Mouse (Mus musculus) bone marrow macrophage, adult 2 months (primary cell): ENCODE data around the gene Nup214. TPM values are rescaled to one million over a fixed set of nuclear protein-coding genes. Genes with fewer than 3 reads are reported as not detected.
A peak's percentile ranks its signal among the peaks of the same experiment; 100 is the strongest.
"Not testable (repeated sequence)": the region's sequence is repeated elsewhere in the genome, so short reads cannot be mapped to it uniquely, and the experiment has no call there.

Source experiments
- H3K27ac ChIP-seq: 2 replicates; pipeline ENCODE4 v1.5.1; 2012; ENCODE audit warnings: low read depth, low read length; ENCODE audit not compliant: insufficient read depth
- H3K4me1 ChIP-seq: 2 replicates; pipeline ENCODE4 v1.6.1; 2012; ENCODE audit warnings: low read length; ENCODE audit not compliant: control insufficient read depth, insufficient read depth
- H3K4me3 ChIP-seq: 2 replicates; pipeline ENCODE4 v1.5.1; 2012; ENCODE audit warnings: mild to moderate bottlenecking, low read length, moderate library complexity; ENCODE audit not compliant: insufficient read depth
- CTCF ChIP-seq: IDR thresholded peaks from 2 replicates; pipeline ENCODE4 v1.5.1; 2012; ENCODE audit warnings: low read depth, mild to moderate bottlenecking, low read length, moderate library complexity
- POLR2A ChIP-seq: IDR thresholded peaks from 2 replicates; pipeline ENCODE4 v1.6.1; 2012; ENCODE audit warnings: mild to moderate bottlenecking, low read depth, low read length, borderline replicate concordance
- polyA plus RNA-seq: library from polyadenylated mRNA; stranded (reverse); fragments of >200 nt; gene quantifications from 2 replicates; pipeline ENCODE4 v1.2.4, GENCODE M21; 2012; ENCODE audit not compliant: missing spikeins, insufficient read depth, insufficient read length

Nup214 gene
- polyA plus RNA-seq, 1 experiment: 47.3 TPM

DNA sequence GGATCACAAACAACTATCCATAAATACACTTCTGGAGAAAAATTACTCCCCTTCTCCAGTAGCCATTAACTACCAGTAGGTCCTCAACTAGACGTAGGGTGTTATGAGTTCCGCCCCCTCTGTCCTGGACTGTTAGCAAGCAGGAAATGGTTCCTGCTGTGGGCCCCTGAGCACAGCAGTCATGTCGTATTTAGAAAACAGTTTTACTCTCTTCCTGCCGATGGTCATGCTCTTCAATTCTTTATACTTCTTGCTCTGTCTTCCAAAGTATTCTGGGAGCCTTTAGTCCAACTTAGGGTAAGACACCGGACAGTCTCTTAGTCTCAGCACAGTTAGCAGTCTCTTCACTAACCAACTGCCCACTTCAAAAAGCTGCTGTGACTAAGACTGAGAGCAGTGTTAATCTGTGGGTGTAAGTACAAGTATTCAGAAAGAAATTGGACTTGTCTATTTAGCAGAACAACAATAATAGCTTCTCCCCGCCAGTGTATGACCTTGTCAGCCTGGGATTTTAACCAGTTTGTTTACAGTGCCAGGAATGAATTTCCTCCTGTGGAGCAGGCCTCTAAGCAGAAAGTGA lies 63.1 kb downstream of the Nup214 start:
- TF ChIP-seq POLR2A: no peak
- no peak for TF ChIP-seq CTCF

DNA sequence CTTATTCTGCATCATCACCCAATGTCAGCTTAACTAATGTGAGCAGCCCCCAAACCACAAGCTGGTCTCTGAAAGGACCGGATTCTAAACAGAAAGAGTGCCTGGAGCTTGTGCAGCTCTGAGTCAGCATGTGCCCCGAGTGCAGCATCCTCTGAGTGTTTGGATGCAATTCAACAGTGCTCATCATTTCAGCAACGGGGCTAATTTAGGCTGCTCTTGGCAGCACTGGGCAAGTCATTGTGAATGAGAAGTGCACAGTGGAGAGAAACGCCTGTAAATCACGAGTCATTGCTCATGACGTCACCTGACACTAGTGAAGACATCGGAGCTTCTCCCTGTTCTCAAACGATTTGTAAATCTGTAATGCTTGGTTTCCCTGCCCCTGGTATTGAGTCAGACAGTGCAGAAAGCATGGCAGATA lies 64.4 kb downstream of the Nup214 start:
- TF ChIP-seq POLR2A (no peak), CTCF (no peak)
- Histone ChIP-seq H3K27ac (peak overlapping the region; percentile 72), H3K4me3 (peak overlapping the region; percentile 32; the same call in 1 of the 2 replicates), H3K4me1 (peaks cover 31% of the 10 kb centered on the region)

More for the DNA sequence above, 63.1 kb downstream of the Nup214 start:
- Histone ChIP-seq H3K4me1 (peaks cover 31% of the 10 kb centered on the region), H3K4me3 (no peak overlapping the region), H3K27ac (peak overlapping the region; percentile 72)

DNA sequence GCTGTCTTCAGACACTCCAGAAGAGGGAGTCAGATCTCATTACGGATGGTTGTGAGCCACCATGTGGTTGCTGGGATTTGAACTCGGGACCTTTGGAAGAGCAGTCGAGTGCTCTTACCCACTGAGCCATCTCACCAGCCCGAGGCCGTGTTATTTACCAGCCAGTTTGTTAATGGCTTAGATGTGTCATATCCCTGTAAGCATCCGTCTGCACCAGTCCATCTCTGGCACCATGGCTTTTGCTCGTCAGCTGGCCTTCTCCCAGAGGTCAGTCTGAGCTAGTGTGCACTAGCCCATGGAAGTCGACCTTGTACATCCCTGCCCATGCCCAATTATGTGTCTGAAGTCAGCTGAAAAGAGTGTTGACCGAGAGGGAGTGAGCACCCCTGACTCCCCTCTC lies 66.4 kb downstream of the Nup214 start:
- H3K27ac ChIP-seq, H3K4me3 ChIP-seq: not testable (repeated sequence)
- peaks cover 31% of the 10 kb centered on the region for H3K4me1 ChIP-seq

DNA sequence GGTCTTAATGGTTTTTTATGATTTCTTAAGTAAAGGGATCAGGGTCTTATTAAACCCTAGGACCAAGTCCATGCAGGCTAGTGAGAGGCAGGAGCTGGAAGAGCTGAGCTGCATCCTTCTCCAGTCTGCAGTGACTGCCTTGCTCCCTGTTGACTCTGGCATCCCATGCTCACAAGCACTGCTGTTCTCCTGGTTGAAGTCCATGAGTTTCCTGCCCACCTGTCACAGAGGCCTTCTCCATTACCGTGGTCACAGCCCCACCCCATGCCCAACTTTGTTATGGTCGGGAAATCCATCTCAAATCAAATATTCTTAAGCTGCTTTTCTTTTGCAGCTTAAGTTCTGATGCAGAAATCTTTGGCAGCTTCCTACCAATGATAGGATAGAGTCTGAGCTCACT lies 66.9 kb downstream of the Nup214 start:
- peaks cover 31% of the 10 kb centered on the region for H3K4me1 ChIP-seq
- no peak for TF ChIP-seq CTCF
- no peak for TF ChIP-seq POLR2A

DNA sequence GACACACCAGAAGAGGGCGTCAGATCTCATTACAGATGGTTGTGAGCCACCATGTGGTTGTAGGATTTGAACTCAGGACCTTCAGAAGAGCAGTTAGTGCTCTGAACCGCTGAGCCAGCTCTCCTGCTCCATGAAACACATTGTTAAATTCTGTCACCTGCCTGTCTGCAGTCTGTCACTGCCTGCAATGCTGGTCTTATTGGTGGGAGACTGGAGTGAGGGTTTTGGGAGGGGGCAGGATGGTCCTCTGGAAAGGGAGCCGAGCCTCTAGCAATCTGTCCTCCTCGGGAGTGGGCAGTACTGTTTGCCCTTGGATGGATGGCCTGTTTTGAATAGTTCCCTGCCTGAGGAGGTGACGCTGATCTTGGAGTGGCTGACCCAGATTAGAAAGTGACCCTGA lies 69.6 kb downstream of the Nup214 start:
- Histone ChIP-seq H3K27ac (no peak overlapping the region), H3K4me3 (no peak overlapping the region), H3K4me1 (peaks cover 11% of the 10 kb centered on the region)
- TF ChIP-seq CTCF: no peak
- TF ChIP-seq POLR2A: no peak

More for the DNA sequence above, 66.9 kb downstream of the Nup214 start:
- H3K4me3 ChIP-seq: no peak overlapping the region
- no peak overlapping the region for H3K27ac ChIP-seq

DNA sequence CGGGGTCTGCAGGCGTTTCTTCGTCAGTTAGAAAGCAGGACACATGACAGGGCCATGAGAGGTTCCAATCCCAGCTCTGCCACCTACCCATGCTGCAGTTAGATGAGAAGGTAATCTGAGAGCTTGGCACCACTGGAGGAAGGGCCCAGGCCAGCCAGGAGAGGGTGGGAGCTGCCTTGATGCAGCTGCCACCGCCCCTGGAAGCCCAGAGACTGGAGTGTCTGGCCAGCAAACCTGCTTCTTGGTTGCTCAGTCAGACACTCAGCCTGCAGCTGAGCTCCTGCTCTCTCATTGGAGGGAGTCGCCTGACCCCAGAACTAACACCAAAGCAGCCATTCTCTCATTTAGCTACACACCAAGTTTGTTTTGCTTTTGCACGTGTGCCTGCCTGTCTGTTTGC lies 71.1 kb downstream of the Nup214 start:
- H3K27ac ChIP-seq: no peak overlapping the region
- H3K4me1 ChIP-seq: no peaks in the 10 kb centered on the region
- H3K4me3 ChIP-seq: no peak overlapping the region
- TF ChIP-seq CTCF (no peak), POLR2A (no peak)

DNA sequence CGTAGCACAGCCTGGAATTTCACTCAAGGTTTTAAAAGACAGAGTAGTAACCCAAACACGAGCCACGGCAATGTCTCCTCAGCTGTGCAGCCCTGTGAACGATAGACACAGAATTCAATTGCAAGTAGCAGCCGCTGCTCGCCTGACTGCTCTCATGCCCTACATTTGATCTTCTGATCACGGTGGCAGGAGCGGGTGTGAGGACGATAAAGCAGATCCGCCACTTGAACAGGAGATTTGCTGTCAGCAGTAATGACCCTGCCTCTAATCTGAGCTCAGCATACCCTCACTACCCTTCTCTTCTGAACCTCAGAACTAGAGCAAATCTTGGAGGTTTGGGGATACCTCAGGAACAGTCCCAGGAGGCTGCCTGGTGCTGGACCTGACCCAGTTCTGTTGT lies 71.8 kb downstream of the Nup214 start:
- H3K27ac ChIP-seq: no peak overlapping the region
- no peaks in the 10 kb centered on the region for H3K4me1 ChIP-seq
- no peak overlapping the region for H3K4me3 ChIP-seq
- TF ChIP-seq CTCF (no peak), POLR2A (no peak)

DNA sequence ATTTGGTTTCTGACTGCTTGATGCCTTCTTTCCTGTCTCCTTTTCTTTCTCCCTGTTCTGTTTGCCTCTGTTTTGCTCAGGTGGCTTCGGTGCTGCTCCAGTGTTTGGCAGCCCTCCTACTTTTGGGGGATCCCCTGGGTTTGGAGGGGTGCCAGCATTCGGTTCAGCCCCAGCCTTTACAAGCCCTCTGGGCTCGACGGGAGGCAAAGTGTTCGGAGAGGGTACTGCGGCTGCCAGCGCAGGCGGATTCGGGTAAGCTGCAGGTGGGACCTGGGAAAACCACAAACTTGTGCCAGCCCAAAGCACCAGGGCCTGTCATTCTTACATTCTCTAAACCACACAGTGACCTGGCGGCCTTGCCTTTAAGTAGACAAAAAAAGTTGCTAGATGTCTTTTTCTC lies 73.1 kb downstream of the Nup214 start:
- TF ChIP-seq CTCF: no peak
- TF ChIP-seq POLR2A: no peak
- Histone ChIP-seq H3K27ac (no peak overlapping the region), H3K4me3 (no peak overlapping the region), H3K4me1 (no peaks in the 10 kb centered on the region)

DNA sequence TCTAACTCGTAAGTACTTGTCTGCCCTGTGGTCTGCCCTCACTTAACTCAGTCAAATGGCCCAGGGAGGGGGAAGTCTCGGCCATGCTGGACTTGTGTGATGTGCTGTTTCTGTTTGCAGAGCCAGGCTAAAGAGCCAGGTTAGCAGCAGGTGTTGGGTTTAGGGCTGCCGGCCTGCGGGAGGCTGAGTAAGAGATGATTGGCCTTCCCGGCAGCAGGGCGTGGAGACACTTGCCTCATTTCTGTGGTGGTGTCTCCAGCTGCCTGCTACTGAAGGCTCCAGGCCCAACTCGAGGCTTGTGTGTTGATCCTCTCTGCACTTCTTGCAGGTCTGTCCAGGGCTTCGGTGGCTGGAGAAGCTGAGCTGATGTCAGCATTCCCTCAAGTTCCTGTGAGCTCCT lies 77.6 kb downstream of the Nup214 start:
- TF ChIP-seq CTCF (no peak), POLR2A (no peak)
- H3K4me1 ChIP-seq: peaks cover 4% of the 10 kb centered on the region
- H3K27ac ChIP-seq: no peak overlapping the region

DNA sequence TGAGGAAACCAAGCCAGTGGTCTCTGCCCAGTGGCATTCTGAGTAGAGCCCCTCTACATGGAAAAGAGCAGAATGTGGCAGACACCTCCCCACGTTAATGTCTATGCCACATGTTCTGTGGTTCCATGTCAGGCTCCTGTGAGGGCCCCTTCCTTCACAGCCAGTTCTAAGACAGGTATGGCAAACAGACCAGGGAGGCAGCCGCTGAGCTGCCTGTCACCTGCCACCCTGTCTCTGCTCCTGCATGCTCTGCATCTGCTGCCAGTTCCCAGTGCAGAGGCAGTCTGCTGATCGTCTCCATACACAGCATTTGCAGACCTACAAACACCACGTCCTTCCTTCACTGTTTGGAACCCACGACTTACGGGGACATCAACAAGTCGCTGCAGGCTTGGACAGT lies 78.2 kb downstream of the Nup214 start:
- TF ChIP-seq CTCF (no peak), POLR2A (no peak)
- Histone ChIP-seq H3K4me3 (no peak overlapping the region), H3K4me1 (peaks cover 4% of the 10 kb centered on the region), H3K27ac (no peak overlapping the region)

More for the DNA sequence above, 77.6 kb downstream of the Nup214 start:
- H3K4me3 ChIP-seq: no peak overlapping the region
